Mouse (Mus musculus) olfactory bulb, adult 2 months (tissue): ENCODE results near the gene Xxylt1. TPM values are rescaled to one million over a fixed set of nuclear protein-coding genes. Genes with fewer than 3 reads are reported as not detected.

Experiments used
- H3K27ac ChIP-seq: fragments of 200-500 bp; 2 replicates; pipeline ENCODE4 v1.5.1; 2012; ENCODE audit warnings: low read depth, low read length; ENCODE audit not compliant: insufficient read depth
- H3K4me1 ChIP-seq: fragments of 200-500 bp; 2 replicates; pipeline ENCODE4 v1.6.1; 2012; ENCODE audit warnings: low read length; ENCODE audit not compliant: control insufficient read depth, insufficient read depth
- H3K4me3 ChIP-seq: fragments of 200-500 bp; 2 replicates; pipeline ENCODE4 v1.5.1; 2012; ENCODE audit warnings: mild to moderate bottlenecking, low read depth, low read length, moderate library complexity; ENCODE audit not compliant: insufficient read depth
- CTCF ChIP-seq: fragments of 200-500 bp; IDR thresholded peaks from 2 replicates; pipeline ENCODE4 v1.5.1; 2012; ENCODE audit warnings: low read depth, mild to moderate bottlenecking, low read length, moderate library complexity; ENCODE audit not compliant: insufficient read depth
- POLR2A ChIP-seq: fragments of 200-500 bp; IDR thresholded peaks from 2 replicates; pipeline ENCODE4 v1.6.1; 2012; ENCODE audit warnings: mild to moderate bottlenecking, low read depth, low read length, moderate library complexity; ENCODE audit not compliant: insufficient read depth
- WGBS: fragments of 180-500 bp; shearing (Covaris S2); methylation state at CpG from one replicate; pipeline ENCODE4 v1.1.7; 2018; 5-methylcytosine and 5-hydroxymethylcytosine counted together
- polyA plus RNA-seq: library from polyadenylated mRNA; stranded (reverse); fragments of >200 nt; gene quantifications from 2 replicates; pipeline ENCODE4 v1.2.4, GENCODE M21; 2012; ENCODE audit warnings: low replicate concordance; ENCODE audit not compliant: missing spikeins, insufficient read depth, insufficient read length

Gene Xxylt1
- polyA plus RNA-seq, 1 experiment: not detected

GRCm38 (mm10) chr16:30916931-30917330 lies 164.3 kb downstream of the Xxylt1 start:
- no peak for TF ChIP-seq CTCF
- no peak for TF ChIP-seq POLR2A
- H3K27ac ChIP-seq: no peak overlapping the region
- no peaks in the 10 kb centered on the region for H3K4me1 ChIP-seq
- H3K4me3 ChIP-seq: no peak overlapping the region
- 37% methylated on average over 3 of the region's 3 CpGs for WGBS

DNA sequence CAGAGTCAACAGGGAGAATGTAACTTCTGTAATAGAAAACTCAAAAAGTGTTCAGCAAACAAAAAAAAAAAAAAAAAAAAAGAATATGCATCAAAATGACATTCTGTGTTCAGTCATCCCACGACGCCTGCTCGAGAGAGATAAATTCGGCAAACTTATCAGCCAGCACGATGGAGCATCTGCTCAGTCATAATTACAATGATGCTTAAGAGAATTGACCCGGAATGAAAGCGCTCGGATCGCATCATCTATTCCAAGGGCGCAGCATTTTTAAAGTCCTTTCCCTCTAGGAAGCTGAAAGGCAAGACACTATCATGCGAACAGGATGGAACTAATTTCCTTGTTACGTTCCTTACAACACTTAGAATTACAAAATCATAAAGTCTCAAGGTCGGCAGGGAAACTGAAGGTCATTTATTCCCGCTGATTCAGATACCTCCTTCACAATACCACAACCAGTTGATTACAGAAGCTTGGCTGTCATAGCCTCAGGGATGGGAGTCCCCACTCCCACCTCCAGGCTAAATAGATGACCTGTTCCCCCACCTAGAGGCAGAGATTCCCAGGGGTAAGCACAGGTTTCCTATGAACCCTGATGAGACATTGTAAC lies 165.5 kb downstream of the Xxylt1 start:
- Histone ChIP-seq H3K4me3 (no peak overlapping the region), H3K4me1 (no peaks in the 10 kb centered on the region), H3K27ac (no peak overlapping the region)
- TF ChIP-seq CTCF (no peak), POLR2A (no peak)
- 93% methylated on average over 14 of the region's 14 CpGs for WGBS

Other genes starting within 250 kb of the Xxylt1 start
- gene Acap2, start 119.8 kb upstream of the Xxylt1 start, polyA plus RNA-seq: not detected in 2 replicates
- not detected in 2 replicates for gene Ppp1r2, start 193.8 kb upstream of the Xxylt1 start, polyA plus RNA-seq
- gene Apod, start 233.4 kb upstream of the Xxylt1 start, polyA plus RNA-seq: 592 and 662 TPM in 2 replicates